Mouse (Mus musculus) adrenal gland, adult 18-20 months (tissue): ENCODE results near the gene Thsd4. TPM values are rescaled to one million over a fixed set of nuclear protein-coding genes. Genes with fewer than 3 reads are reported as not detected.
"Not testable (repeated sequence)": the region's sequence is repeated elsewhere in the genome, so short reads cannot be mapped to it uniquely, and the experiment has no call there.

Experiments
- DNase-seq, 2 experiments: peaks; one replicate each; pipeline ENCODE4 v3.0.0; 2021 to 2022; ENCODE audit warnings: low spot score in 2 of 2
- total RNA-seq, 2 experiments: library from RNA; stranded (reverse); gene quantifications; 1 replicate in 1 of 2; 2 replicates in 1 of 2; pipeline ENCODE4 v1.2.3; 2021

Thsd4 gene
- total RNA-seq, 2 experiments from 2014 or later, result 3.2 to 3.6 TPM

DNA sequence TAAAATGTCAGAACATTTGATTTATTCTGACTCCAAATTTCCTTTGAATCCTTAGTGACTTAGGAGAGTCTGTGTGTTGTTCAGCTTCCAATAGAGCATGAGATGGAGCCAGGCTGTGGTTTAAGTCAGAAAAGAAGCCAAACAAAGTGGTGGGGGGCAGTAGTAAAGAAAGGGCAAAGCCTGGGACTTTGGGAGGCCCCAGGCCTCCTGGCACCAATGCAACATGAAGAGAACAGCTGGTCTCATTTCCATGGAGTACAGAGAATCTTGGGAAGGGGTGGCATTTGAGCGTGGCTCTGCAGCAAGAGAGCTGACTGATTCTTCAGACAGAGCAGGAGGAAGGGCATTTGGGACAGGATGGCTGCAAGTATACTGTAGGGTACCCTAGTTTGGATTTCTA, 511.6 kb downstream of the Thsd4 start:
- DNase-seq, result no peak

DNA sequence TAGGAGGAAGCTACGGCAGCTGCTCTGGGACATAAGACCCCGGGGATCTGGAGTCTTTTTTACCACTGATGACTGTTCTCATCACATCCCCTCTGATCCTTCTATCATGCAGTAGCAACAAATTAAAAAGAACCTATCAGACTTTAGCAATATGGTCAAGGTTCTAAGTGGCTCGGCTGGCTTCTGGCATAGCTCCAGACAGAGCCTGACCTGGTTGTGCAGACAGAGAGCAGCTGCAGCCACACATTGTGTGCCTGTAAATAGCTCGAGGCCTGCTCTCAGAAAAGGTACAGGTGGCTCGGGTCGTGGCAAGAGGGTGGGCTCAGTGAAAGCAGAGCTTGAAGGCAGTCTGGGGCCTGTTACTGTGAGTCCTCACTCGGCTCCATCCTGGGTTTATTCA, 512.9 kb downstream of the Thsd4 start:
- no peak for DNase-seq

DNA sequence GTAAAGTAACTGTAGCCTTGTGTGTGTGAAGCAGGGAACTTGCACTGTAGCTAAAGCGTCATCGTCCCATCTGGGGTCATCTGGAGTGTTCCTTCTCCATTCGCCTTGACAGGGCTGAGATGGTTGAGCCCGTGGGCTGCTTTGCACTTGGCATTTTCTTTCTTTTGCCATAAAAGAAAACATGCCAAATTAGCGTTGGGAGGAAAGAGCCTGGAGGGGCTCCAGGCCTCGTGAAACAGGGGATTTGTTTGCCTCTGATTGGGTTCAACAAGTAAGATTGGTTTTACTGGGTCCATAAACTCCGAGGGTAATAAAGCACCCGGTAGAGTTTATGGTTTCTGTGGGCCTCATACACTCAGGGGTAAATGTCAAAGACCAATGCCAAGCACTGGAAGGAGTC, 519.5 kb downstream of the Thsd4 start:
- DNase-seq, result no peak

DNA sequence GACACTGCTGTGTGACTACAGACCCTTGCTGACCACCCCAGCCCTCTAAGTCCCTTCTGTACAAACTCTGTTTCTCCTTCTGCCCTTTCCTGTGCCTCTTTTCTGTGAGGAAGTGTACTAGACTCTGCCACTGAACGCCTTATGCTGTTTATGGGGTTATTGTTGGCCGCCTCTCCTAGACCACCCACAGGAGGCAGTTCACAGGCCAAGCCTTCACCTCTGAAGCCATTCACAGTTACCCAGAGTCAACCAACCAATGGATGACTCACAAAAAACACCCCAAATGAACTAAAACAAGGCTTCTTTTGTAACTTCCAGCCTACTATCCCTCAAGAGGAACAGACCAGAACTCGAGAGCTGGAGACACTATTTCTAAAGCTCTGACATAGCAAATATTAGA, 520.4 kb downstream of the Thsd4 start:
- DNase-seq, result no peak

DNA sequence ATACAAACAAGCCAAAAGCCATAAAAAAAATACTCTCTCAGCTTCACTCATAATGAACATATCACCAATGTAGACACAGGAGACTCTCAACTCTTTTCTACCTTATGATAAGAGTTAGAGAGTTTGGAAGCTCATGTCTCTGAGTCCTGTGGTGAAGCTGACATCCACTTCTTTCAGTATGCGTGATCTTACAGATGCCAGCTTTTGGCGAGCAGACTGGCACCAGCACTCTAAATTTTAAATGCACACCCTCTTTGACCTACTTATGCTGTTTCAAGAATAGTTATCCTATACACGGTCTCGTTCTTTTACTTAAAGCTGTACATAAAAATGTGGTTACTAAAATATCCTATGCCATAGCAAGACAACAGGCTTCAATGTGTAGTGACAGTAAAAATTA, 524.1 kb downstream of the Thsd4 start:
- DNase-seq, result no peak

DNA sequence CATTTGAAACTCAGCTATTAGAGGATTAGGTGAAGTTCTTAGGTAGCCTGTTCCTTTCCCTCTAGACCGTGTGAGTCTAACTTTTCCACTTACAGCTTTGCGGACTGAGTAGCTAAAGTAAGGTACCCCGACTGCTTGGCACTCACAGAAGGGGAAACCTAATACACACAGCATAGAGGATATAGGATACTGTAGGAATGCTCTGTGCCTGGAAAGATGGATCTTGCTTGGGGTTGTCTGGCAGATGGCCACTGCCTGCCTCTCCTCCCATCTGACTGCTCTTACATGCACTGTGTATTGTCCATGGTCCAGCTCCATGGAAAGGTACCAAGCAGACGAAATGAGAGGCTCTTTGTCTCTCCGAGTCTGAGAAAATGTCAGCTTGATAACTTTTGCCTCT, 530.4 kb downstream of the Thsd4 start:
- DNase-seq, result no peak

DNA sequence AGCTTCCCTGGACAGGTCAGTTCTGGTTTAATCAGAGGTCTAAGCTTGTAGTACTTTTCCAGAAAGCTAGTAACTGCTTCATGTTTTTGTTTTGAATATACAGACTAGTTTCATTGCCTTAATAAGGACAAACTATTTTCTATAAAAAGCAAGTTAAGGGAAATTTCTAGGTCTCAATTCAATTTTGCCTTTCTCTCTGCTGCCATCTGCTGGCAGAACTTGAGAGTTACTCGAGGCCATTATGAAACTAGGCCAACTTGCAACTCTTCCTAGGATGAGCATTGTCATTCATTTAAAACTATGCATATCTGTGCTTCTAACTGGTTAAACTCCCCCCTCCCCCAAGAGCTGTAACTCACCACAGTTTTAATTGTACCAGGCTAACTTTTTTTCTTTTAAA, 532.0 kb downstream of the Thsd4 start:
- peak; percentile 65 to 70 for DNase-seq

DNA sequence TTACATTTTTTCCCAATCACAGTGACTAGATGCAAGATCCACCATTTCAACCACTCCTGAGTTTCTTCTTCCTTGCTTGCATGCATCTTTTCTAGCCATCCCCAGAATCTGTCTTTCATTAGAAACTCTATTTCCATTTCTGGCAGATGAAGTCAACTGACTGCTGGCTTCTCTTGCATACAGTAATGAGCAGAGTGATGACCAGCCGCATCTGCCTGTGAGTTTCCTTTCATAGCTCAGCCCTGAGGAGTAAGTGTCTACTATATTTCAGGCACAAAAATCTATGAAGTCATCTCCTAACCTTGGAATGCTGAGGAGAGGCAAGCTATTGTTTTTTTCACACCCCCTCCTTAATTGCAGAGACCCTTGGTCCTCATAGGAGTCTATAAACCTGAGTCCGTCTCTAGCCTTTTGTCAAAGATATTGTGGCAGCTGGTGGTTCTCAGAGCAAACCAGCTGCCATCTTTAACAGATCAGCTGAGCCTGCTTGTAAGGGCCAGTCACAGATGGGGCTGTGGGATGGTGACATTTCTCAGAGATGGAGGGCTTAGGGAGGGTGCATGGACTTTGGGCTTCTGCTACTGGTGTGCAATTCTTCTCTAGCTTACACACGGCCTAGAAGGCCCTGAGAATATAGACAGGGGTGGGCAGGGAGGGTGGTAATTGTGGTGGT, 535.8 kb downstream of the Thsd4 start:
- no peak for DNase-seq

DNA sequence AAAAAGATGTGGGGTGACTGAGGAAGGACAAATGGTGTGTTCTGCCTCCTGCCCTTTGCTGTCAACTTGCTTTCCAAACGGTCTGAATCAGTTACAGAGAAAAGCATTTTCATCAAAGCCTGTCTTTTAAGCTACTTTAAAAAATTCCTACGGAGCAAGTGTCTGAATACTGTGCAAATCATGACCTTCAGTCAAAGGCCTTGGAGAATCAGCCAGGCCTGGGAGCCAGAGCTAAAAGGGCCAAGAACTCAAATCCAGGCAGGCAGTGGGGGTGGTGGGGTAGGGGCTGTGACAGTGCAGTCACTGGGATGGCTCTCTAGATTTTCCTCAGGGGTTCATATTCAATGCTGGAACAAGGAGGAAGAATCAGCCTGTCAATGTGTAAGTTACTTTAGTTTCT, 540.7 kb downstream of the Thsd4 start:
- DNase-seq, result no peak

DNA sequence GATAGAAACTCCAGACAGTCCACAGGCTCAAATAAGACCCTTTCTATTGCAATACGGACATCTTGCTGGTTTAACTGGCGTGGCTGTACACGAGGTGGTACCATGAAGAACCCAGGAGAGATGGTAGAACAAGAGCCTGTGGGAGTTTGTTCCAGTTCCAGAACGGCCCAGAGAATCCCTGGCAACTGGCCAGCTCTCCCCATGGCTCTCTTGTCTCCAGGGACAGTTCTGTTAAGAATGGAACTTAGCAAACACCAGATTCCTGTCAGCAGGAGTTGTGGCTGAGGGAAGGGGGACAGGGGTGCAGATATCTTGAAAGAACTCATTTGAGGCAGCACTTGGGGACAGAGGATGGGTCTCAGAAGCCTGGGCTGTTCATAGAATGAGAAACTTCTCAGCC, 550.6 kb downstream of the Thsd4 start:
- DNase-seq, result no peak

DNA sequence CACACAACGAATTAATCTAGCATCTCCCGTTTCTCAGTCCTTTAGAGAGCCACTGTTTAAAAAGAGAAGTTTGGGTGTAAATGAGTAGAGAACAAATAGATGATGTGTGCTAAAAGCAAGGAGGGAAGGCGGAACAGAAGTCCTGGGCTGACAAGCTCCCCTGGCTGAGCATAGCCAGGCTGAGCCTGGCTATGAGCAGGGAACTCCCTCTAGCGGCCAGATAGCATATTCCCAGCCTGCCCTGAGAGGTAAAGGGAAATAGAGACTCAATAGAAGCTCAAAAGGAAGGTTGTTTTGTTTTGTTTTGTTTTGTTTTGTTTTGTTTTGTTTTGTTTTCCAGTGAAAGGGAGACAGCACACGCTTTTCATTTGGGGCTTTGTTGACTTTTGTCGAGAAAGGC, 552.5 kb downstream of the Thsd4 start:
- peak in 1 of 2 experiments; percentile 37 for DNase-seq

DNA sequence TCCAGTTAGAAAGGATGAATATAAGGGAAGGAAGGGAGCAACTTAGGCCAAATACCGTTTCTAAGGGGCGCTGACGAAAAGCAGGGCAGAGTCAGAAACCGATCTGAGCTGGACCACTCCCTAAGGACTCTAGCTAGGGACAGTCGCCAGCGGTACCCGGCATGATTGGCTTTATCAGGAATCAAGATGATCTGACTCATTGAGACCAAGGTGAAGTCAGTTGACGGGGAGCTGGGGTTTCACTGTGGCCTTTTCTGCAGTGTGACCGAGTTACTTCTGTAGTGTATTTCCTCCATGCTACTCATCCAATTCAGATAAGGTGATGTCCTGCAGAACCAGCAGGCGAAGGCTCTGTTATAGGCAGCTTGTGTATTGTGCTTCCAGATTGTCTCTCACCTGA, 556.8 kb downstream of the Thsd4 start:
- DNase-seq, result no peak

DNA sequence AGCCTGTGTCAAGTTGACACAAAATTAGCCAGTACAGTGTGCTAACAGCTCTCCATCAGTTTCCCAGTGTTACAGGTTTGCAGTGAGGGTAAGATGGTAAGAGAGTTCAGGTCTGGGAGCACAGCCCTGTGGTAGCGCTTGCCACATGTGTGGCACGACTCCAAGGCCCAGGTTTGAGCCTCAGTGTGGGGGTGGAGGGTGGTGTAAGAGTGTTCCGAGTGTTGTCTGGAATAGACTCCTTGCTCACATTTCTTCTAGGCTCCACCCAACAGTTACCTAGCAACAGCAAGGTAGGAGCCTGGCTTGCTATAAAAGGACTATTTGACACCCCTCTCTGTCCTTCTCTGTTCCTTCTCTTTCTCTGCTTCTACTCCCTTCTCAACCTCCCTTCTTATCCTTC, 557.5 kb downstream of the Thsd4 start:
- DNase-seq, result no peak

DNA sequence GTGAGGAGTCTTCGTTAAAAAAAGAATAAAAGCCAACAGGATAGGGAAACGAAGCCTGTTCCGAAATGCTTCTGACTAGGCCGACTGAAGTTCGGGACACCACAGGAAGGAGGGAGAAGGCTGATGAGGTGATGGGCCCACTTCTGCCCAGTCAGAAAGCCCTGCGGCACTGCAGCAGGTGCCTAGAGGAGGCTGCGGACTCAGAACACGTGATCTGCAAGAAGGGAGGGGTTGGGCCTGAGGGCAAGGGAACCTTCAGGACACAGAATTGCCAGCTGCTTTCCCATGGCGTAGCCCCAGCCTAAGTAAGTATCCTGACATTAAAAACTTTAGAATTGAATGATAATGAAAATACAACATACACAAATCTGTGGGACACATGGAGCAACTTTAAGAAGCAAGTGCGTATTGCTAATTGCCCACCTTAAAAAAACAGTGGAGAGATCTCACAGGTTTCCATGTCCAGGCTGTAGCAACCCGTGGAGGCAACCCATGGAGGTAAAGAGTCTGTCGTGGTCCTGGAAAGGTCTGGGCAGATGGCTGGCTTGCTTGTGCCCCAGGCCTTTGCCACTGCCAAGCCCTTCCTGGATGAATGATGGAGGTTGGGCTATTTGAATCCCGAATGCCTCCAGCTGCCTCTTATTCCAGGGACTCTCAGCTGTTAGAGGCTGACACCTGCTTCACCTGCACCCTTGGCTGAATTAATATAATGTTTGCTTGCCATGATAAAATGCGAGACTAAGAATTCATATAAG, 560.5 kb downstream of the Thsd4 start:
- DNase-seq, result no peak

DNA sequence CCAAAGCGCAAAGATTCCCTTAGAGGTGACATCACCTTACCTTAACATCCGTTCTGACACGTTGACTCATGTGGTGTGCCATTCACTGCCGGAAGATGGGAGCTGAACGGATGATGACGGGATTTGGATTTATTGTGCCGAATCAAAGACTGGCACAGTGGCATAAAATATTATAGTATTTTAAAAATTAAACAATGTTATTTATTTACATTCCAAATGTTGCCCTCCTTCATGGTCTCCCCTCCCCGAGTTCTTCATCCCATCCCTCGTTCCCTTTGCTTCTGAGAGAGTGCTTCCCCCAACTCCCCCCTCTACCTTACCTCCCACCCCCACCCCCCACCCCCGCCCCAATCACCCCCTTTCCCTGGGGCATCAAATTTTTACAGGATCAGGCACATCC, 561.3 kb downstream of the Thsd4 start, which contains the start of gene Nr2e3:
TSS of gene Nr2e3 (minus strand) at position 101 of the 400 bp plus-strand sequence.
- no peak for DNase-seq

DNA sequence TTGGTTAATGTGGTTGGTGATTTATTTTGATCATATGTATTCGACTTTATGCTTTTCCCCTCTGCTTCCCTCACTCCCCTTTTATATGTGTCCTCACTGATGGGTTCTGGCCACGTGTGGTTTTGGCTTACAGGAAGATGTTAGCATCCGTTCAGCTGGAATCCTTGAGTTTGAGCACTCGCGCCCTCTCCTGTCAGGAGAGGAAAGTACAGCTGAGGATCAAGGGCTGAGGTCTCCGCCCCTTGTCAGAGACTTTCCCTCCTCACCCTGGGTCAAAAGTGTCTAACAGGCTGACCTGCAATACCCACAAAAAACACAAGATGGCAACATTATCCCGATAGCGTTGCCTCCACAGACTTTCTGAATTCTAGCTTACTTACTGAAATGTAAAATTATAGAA, 562.6 kb downstream of the Thsd4 start:
- DNase-seq, result peak; percentile 69 to 80

DNA sequence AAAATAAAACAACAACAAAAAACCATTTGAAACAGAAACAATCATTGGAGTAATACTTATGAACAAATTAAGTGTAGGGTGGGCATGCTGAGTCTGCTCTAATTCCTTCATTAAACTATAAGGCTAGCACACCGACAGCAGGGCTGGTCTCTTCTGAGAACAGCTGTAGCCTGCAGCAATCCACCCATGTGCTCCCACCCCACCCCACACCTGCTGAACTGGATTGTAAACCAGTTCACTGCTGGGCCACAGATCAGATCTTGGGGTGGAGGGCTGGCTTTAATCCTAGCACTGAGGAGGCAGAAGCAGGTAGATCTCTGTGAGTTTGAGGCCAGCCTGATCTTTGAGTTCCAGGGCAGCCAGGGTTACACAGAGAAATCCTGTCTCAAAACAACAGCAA, 563.7 kb downstream of the Thsd4 start:
- DNase-seq, result not testable (repeated sequence)

DNA sequence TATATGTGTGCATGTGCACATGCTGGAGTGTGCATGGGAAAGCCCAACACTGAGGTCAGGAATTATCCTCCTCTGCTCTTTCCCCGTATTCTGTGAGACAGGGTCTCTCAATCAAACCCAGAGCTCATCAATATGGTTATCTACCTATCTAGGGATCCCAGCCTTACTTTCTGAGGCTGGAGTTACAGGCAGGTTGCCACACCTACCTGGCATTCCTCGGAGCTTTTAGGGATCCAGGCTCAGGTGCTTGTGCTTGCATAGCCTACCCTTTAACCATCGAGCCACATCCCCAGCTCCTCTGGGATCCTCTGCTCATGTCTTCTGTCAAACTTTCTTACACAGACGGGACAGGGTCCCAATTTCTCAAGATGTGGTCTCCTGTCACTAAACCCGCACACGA, 565.4 kb downstream of the Thsd4 start:
- DNase-seq, result peak in 1 of 2 experiments; percentile 1

DNA sequence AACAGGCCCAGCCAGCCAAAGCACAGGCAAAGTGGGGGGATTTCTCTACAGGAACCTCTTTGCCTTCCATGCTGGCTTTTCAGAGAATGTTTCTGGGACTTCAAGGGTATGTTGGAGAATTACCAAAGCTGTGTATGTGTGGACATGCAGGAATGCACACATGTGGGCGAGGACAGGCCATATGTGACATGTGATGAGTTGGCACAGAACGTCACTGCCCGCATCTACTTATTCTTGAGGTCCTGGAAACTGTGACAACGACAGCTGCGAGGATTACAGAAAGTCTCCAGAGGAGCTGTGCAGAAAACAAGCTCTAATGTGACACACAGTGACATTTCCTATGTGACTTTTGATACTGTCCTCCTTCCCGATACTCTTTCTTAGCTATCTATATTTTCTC, 566.2 kb downstream of the Thsd4 start:
- DNase-seq, result peak in 1 of 2 experiments; percentile 15

DNA sequence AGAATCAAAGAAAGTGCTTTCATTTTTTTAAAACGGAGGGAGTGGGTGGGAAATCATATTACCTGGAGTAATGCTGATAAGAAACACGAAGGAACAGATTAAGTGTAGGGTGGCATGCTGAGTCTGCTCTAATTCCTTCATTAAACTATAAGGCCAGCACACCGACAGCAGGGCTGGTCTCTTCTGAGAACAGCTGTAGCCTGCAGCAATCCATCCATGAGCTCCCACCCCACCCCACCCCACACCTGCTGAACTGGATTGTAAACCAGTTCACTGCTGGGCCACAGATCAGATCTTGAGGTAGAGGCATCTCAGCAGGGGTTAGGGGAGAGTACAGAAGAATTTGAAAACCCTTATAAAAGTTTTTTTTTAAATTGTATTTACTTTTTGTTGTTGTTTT, 566.6 kb downstream of the Thsd4 start:
- DNase-seq, result no peak

DNA sequence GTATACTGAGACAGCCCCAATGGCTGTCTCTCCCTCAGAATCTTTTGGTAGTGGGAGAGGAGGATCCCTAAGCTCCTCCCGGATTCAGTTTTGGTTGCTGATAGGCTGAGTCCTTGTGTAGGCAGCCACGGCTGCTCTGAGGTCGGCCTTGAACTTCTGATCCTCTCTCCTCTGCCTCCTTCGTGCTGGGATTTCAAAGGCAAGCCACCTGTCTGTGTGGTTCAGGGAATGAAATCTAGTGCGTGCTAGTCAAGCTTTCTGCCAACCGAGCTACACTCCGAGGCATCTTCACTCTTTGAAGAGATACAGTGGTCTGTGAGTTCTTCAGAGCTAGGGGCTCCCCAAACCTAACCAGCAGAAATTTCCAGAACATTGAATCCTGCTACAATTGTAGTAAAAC, 568.3 kb downstream of the Thsd4 start:
- peak in 1 of 2 experiments; percentile 17 for DNase-seq

DNA sequence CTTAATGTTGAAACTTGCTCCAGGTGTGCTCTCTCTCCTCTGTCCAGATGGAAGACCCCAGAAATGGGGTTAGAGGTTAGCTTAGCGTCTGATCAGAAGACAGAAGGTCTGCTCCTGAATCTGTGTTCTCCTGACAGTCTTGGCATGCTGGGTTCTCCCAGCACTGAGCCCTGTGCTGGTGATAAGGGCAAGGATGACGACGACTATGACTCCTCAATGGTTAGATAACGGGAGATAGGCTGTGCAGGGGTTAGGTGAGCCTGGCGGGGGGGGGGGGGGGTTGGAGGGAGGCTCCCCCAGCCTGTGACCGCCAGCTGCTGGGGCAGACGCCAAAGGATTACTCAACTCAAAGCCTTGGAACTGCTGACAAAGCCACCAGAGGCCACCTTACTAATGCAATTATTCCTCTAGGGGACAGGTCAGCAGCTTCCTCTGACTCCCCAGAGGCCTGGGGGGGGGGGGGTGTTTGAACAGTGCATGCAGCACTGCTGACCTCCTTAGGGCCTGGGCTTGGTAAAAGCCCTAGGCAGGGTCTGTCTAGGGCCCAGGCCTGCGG, 569.3 kb downstream of the Thsd4 start:
- peak in 1 of 2 experiments; percentile 29 for DNase-seq
